Mouse (Mus musculus) CH12.LX (cell line): Measurements from ENCODE around the gene Copb1. TPM values are rescaled to one million over a fixed set of nuclear protein-coding genes. Genes with fewer than 3 reads are reported as not detected.

Experiments
- DNase-seq: peaks from one replicate; pipeline ENCODE4 v3.0.0-alpha.2; 2013; ENCODE audit errors: extremely low read depth
- H3K27ac ChIP-seq: 2 replicates; pipeline ENCODE4 v1.5.1; 2012; ENCODE audit warnings: low read depth, mild to moderate bottlenecking, control low read depth, moderate library complexity; ENCODE audit not compliant: insufficient read depth
- H3K27me3 ChIP-seq: replicated peaks from 2 replicates; pipeline ENCODE3; 2012; ENCODE audit warnings: inconsistent platforms
- H3K36me3 ChIP-seq, 2 experiments: replicated peaks in 1 of 2; 2 replicates each; pipeline versions ENCODE3 to v1.6.1; 2012; ENCODE audit warnings: inconsistent platforms in 1 of 2, low read length in 1 of 2, mild to moderate bottlenecking in 1 of 2, mixed read lengths in 1 of 2, moderate library complexity in 1 of 2; ENCODE audit not compliant: control insufficient read depth in 1 of 2, insufficient read depth in 1 of 2
- H3K4me1 ChIP-seq, 2 experiments: 2 replicates each; pipeline ENCODE4 v1.6.1; 2012; ENCODE audit warnings: inconsistent platforms in 1 of 2, moderate library complexity in 1 of 2; ENCODE audit not compliant: insufficient read depth in 2 of 2, control insufficient read depth in 1 of 2
- H3K4me2 ChIP-seq: 2 replicates; pipeline ENCODE4 v1.6.1; 2012; ENCODE audit warnings: low read depth, mild to moderate bottlenecking, control low read depth; ENCODE audit not compliant: poor library complexity, insufficient read depth, severe bottlenecking
- H3K4me3 ChIP-seq, 3 experiments: fragments of 150-350 bp in 1 of 3; sonication (generic) in 1 of 3; replicated peaks in 1 of 3; 2 replicates each; pipeline versions ENCODE3 to v1.5.1; 2011 to 2012; ENCODE audit warnings: low read depth in 2 of 3, low read length in 2 of 3, mild to moderate bottlenecking in 2 of 3, moderate library complexity in 2 of 3, control low read depth in 1 of 3, improper control_type of control experiment in 1 of 3, inconsistent platforms in 1 of 3, mixed read lengths in 1 of 3; ENCODE audit not compliant: poor library complexity in 1 of 3
- H3K79me2 ChIP-seq: replicated peaks from 2 replicates; pipeline ENCODE4 v1.6.1; 2012; ENCODE audit warnings: mild to moderate bottlenecking, moderate library complexity; ENCODE audit not compliant: control insufficient read depth, poor library complexity, insufficient read depth, severe bottlenecking; ENCODE audit errors: extremely low read depth
- H3K9ac ChIP-seq: 2 replicates; pipeline ENCODE4 v1.6.1; 2012; ENCODE audit warnings: low read depth, mild to moderate bottlenecking, control low read depth, moderate library complexity; ENCODE audit not compliant: insufficient read depth
- H3K9me3 ChIP-seq: replicated peaks from 2 replicates; pipeline ENCODE3; 2012; ENCODE audit warnings: low read length, inconsistent platforms, mixed read lengths
- CHD2 ChIP-seq: IDR thresholded peaks from 2 replicates; pipeline ENCODE4 v1.6.1; 2011; ENCODE audit warnings: low read length, improper control_type of control experiment
- CTCF ChIP-seq, 2 experiments: IDR thresholded peaks in 1 of 2; conservative IDR thresholded peaks in 1 of 2; 2 replicates each; pipeline ENCODE4 v1.5.1; 2011 to 2012; ENCODE audit warnings: low read depth in 2 of 2, low read length in 2 of 2, improper control_type of control experiment in 1 of 2, inconsistent platforms in 1 of 2, mild to moderate bottlenecking in 1 of 2, moderate library complexity in 1 of 2
- E2F4 ChIP-seq: IDR thresholded peaks from 2 replicates; pipeline ENCODE4 v1.6.1; 2011; ENCODE audit warnings: low read depth, low read length, improper control_type of control experiment; ENCODE audit not compliant: insufficient replicate concordance
- IRF4 ChIP-seq: IDR thresholded peaks from 2 replicates; pipeline ENCODE4 v1.6.1; 2014; ENCODE audit warnings: low read depth, mild to moderate bottlenecking, inconsistent platforms, low read length, improper control_type of control experiment
- JUN ChIP-seq: IDR thresholded peaks from 2 replicates; pipeline ENCODE4 v1.6.1; 2011; ENCODE audit warnings: low read depth, mild to moderate bottlenecking, low read length, improper control_type of control experiment, moderate library complexity; ENCODE audit not compliant: insufficient read depth
- JUND ChIP-seq: conservative IDR thresholded peaks from 2 replicates; pipeline ENCODE4 v1.6.1; 2011; ENCODE audit warnings: low read depth, low read length, improper control_type of control experiment
- KAT2A ChIP-seq: IDR thresholded peaks from 2 replicates; pipeline ENCODE4 v1.6.1; 2012; ENCODE audit warnings: low read length, improper control_type of control experiment, inconsistent platforms; ENCODE audit not compliant: insufficient replicate concordance
- MAZ ChIP-seq: IDR thresholded peaks from 2 replicates; pipeline ENCODE4 v1.6.1; 2012; ENCODE audit warnings: low read depth, mild to moderate bottlenecking, inconsistent platforms, low read length, improper control_type of control experiment, moderate library complexity
- MXI1 ChIP-seq: IDR thresholded peaks from 2 replicates; pipeline ENCODE4 v1.6.1; 2011; ENCODE audit warnings: mild to moderate bottlenecking, low read depth, low read length, improper control_type of control experiment
- MYC ChIP-seq: IDR thresholded peaks from 2 replicates; pipeline ENCODE4 v1.6.1; 2011; ENCODE audit warnings: low read depth, mild to moderate bottlenecking, improper control_type of control experiment, low read length
- PAX5 ChIP-seq: IDR thresholded peaks from 2 replicates; pipeline ENCODE4 v1.6.1; 2012; ENCODE audit warnings: low read length, inconsistent platforms, mixed read lengths
- POLR2AphosphoS2 ChIP-seq: IDR thresholded peaks from 2 replicates; pipeline ENCODE4 v1.6.1; 2011; ENCODE audit warnings: low read depth, low read length, improper control_type of control experiment
- RAD21 ChIP-seq: IDR thresholded peaks from 2 replicates; pipeline ENCODE4 v1.6.1; 2011; ENCODE audit warnings: low read depth, mild to moderate bottlenecking, low read length, improper control_type of control experiment, moderate library complexity
- RCOR1 ChIP-seq: conservative IDR thresholded peaks from 2 replicates; pipeline ENCODE4 v1.6.1; 2012; ENCODE audit warnings: low read depth, mild to moderate bottlenecking, inconsistent platforms, low read length, improper control_type of control experiment
- TBP ChIP-seq: conservative IDR thresholded peaks from 2 replicates; pipeline ENCODE4 v1.6.1; 2011; ENCODE audit warnings: low read depth, low read length, improper control_type of control experiment
- ZKSCAN1 ChIP-seq: IDR thresholded peaks from 2 replicates; pipeline ENCODE4 v1.6.1; 2012; ENCODE audit warnings: low read depth, inconsistent platforms, low read length, improper control_type of control experiment, borderline replicate concordance
- dilution Hi-C: fragments of 300-500 bp; cut with MboI; formaldehyde crosslinking; loops from 2 replicates; pipeline ENCODE4 v1.14.3; 2020; ENCODE audit warnings: low sequenced_read_pairs; ENCODE audit not compliant: extremely low pct_unique_long_range_greater_than_20kb, extremely low pct_ligation_motif_present
- in situ Hi-C: fragments of 300-500 bp; cut with MboI; formaldehyde crosslinking; loops from 3 replicates; pipeline ENCODE4 v1.14.3; 2019; ENCODE audit warnings: low sequenced_read_pairs, low pct_ligation_motif_present, low pct_unique_long_range_greater_than_20kb, mixed read lengths
- polyA plus RNA-seq: library from polyadenylated mRNA; unstranded; fragments of >175 nt; gene quantifications from 2 replicates; pipeline ENCODE4 v1.2.1, GENCODE M21; 2012; ENCODE audit warnings: low read depth; ENCODE audit not compliant: insufficient read length
- total RNA-seq, 2 experiments: library from RNA; depleted of rRNA; stranded (reverse); fragments of 300-350 nt in 1 of 2; fragments of >200 nt in 1 of 2; gene quantifications; 2 replicates each; pipeline ENCODE4 v1.2.3; 2012 to 2014

The Copb1 gene
- total and polyA plus RNA-seq, 3 experiments = 71.0 to 154 (median 114) TPM

DNA sequence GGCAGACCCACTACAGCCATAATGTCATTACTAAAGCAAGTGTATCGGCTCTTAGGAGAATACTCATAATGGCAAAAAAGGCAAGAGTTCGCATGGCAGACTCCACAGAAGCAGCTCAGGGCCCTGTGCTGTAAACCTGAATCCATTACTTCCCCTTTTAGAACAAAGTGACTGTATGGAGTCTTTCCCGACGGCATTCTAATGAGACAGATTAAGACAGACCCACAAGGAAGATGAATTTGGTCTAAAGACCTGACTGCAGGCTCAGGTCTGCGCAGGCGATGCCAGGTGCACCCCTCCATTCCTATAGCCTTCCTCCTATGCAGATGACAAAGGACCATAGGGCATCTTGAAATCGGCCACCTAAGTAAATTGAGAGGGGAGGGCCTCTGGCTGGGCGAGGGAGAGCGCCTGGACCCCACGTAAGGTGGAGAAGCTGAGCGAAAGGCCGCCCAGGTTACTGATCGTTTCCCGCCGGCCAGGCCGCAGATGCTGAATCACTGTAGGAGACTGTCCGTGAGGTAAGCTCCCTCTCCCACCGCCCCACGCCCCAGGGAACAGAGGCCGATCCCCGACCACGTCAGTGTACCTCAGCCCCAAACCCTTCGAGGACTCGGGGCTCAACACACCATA, 21.0 kb upstream of the Copb1 start:
- no peak for TF ChIP-seq IRF4
- no peak for TF ChIP-seq POLR2AphosphoS2
- TF ChIP-seq KAT2A = no peak
- no peak for TF ChIP-seq CHD2
- TF ChIP-seq E2F4 = no peak
- TF ChIP-seq JUND = no peak
- no peak for TF ChIP-seq MAZ
- no peak for TF ChIP-seq TBP
- TF ChIP-seq JUN = no peak
- no peak for TF ChIP-seq MXI1
- TF ChIP-seq ZKSCAN1 = no peak
- no peak for TF ChIP-seq RAD21
- no peak for TF ChIP-seq MYC
- no peak for TF ChIP-seq PAX5
- no peak for TF ChIP-seq CTCF (conservative IDR thresholded peaks at IDR 0.05 in 1 of 2, IDR thresholded peaks at IDR 0.05 in 1 of 2; ENCODE audit: low read depth in 2 of 2, low read length in 2 of 2)
- H3K27ac ChIP-seq = peak overlapping the region; percentile 44
- H3K79me2 ChIP-seq = peaks cover 26% of the 10 kb centered on the region
- no peak for DNase-seq
- dilution Hi-C loops (no loop called here), in situ Hi-C loops (no loop called here)
- H3K9ac ChIP-seq = peak overlapping the region; percentile 92
- peak overlapping the region; percentile 76 to 95 (median 89) for H3K4me3 ChIP-seq
- H3K4me1 ChIP-seq = peaks cover 3 to 17% of the 10 kb centered on the region in 2 experiments; a peak in 3 of 4 replicates
- peak overlapping the region; percentile 98 for H3K4me2 ChIP-seq
- H3K36me3 ChIP-seq = peaks cover 21 to 35% of the 10 kb centered on the region in 2 experiments
- no peaks in the 10 kb centered on the region for H3K27me3 ChIP-seq
- no peaks in the 10 kb centered on the region for H3K9me3 ChIP-seq

DNA sequence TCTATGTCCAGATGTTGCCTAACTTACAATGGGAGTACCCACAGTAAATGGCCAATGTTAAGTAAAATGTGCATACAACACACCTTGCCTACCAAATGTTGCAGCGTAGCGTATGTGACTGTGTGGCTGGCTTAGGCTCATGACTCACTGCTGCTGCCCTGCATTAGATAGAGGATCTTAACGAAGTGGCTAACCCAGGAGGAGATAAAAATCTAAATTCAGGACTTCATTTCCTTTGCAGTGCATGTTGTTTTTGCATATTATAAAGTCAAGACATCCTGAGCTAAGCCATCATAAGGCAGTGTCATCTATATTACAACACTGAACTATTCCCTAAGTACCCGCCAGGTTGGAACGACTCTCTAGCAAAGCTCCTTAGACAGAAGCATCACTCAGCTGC, 13.9 kb upstream of the Copb1 start:
- H3K79me2 ChIP-seq = peaks cover 9% of the 10 kb centered on the region; the same call in 1 of the 2 replicates
- H3K27me3 ChIP-seq = no peaks in the 10 kb centered on the region
- no peak overlapping the region for H3K9ac ChIP-seq
- H3K4me3 ChIP-seq = no peak overlapping the region
- H3K36me3 ChIP-seq = peaks cover 53 to 91% of the 10 kb centered on the region in 2 experiments
- TF ChIP-seq CTCF (conservative IDR thresholded peaks at IDR 0.05 in 1 of 2, IDR thresholded peaks at IDR 0.05 in 1 of 2; ENCODE audit: low read depth in 2 of 2, low read length in 2 of 2) (no peak), CHD2 (no peak), RCOR1 (no peak), POLR2AphosphoS2 (no peak)
- peaks cover 8% of the 10 kb centered on the region for H3K9me3 ChIP-seq
- H3K27ac ChIP-seq = no peak overlapping the region
- no peak overlapping the region for H3K4me2 ChIP-seq
- no peak for DNase-seq
- in situ Hi-C loops (loop anchor here (25.0 kb wide), 1 partner anchor 369 kb away; the partner anchor contains the start of gene Calca), dilution Hi-C loops (no loop called here)
- no peaks in the 10 kb centered on the region for H3K4me1 ChIP-seq
